Mouse (Mus musculus) ovary, postnatal 10 days (tissue): ENCODE measurements around the gene Tarbp2.

Experiments
- DNase-seq: peaks from one replicate; pipeline ENCODE4 v3.0.0; 2022; ENCODE audit warnings: low spot score

Gene Tarbp2

GRCm38 (mm10) chr15:102526111-102527002 is 8.4 kb downstream of the Tarbp2 start:
- no peak for DNase-seq

GRCm38 (mm10) chr15:102527936-102528335 is 9.9 kb downstream of the Tarbp2 start:
- DNase-seq = no peak

- no peak for DNase-seq
Measured at GRCm38 (mm10) chr15:102528396-102528795, 10.4 kb downstream of the Tarbp2 start.

GRCm38 (mm10) chr15:102530566-102530965 is 12.6 kb downstream of the Tarbp2 start:
- no peak for DNase-seq

- DNase-seq = no peak
Measured at GRCm38 (mm10) chr15:102531586-102531985, 13.6 kb downstream of the Tarbp2 start.

- no peak for DNase-seq
Measured at GRCm38 (mm10) chr15:102532106-102532900, 14.3 kb downstream of the Tarbp2 start.

- no peak for DNase-seq
Measured at GRCm38 (mm10) chr15:102533926-102534325, 15.9 kb downstream of the Tarbp2 start.

GRCm38 (mm10) chr15:102544801-102545200 is 26.8 kb downstream of the Tarbp2 start:
- no peak for DNase-seq

GRCm38 (mm10) chr15:102546246-102546645 is 28.3 kb downstream of the Tarbp2 start:
- DNase-seq = no peak

GRCm38 (mm10) chr15:102546677-102547427 is 28.9 kb downstream of the Tarbp2 start:
- no peak for DNase-seq

- DNase-seq = no peak
Measured at GRCm38 (mm10) chr15:102547478-102547877, 29.5 kb downstream of the Tarbp2 start.

GRCm38 (mm10) chr15:102552599-102552998 is 34.6 kb downstream of the Tarbp2 start:
- DNase-seq = no peak

GRCm38 (mm10) chr15:102555581-102555980 is 37.6 kb downstream of the Tarbp2 start:
- no peak for DNase-seq

- no peak for DNase-seq
Measured at GRCm38 (mm10) chr15:102557580-102557979, 39.6 kb downstream of the Tarbp2 start.

GRCm38 (mm10) chr15:102562491-102562890 is 44.5 kb downstream of the Tarbp2 start:
- DNase-seq = no peak

- DNase-seq = no peak
Measured at GRCm38 (mm10) chr15:102563061-102563460, 45.1 kb downstream of the Tarbp2 start.

GRCm38 (mm10) chr15:102563681-102564080 is 45.7 kb downstream of the Tarbp2 start:
- no peak for DNase-seq

- no peak for DNase-seq
Measured at GRCm38 (mm10) chr15:102567849-102568248, 49.9 kb downstream of the Tarbp2 start.

- no peak for DNase-seq
Measured at GRCm38 (mm10) chr15:102572081-102572480, 54.1 kb downstream of the Tarbp2 start.
